Mouse (Mus musculus): ENCODE measurements around the gene Cyp2j8. TPM values are rescaled to one million over a fixed set of nuclear protein-coding genes. Genes with fewer than 3 reads are reported as not detected.
"Not testable (repeated sequence)": the region's sequence is repeated elsewhere in the genome, so short reads cannot be mapped to it uniquely, and the experiment has no call there.

Cyp2j8 gene
- polyA plus RNA-seq, 1 experiment = not detected

- H3K27me3 ChIP-seq (ENCODE audit: control insufficient read depth, insufficient read depth, insufficient read length) = no peaks in the 10 kb centered on the region
- no peak overlapping the region for H3ac ChIP-seq (ENCODE audit: control insufficient read depth, insufficient read length)
- H3K4me3 ChIP-seq = no peak overlapping the region
- no peak overlapping the region for H3K4me2 ChIP-seq (ENCODE audit: low read depth)
- no peaks in the 10 kb centered on the region for H3K79me2 ChIP-seq (ENCODE audit: control insufficient read depth, insufficient read depth)
- TF ChIP-seq MYOD1 (IDR thresholded peaks at IDR 0.05; ENCODE audit: control insufficient read depth in 1 of 3, insufficient read length in 2 of 3, low read depth in 2 of 3) = no peak
- TF ChIP-seq MAX (IDR thresholded peaks at IDR 0.05; ENCODE audit: low read depth) = no peak
- no peak for TF ChIP-seq POLR2A (IDR thresholded peaks at IDR 0.05; ENCODE audit: insufficient read length, low read depth)
- no peak for TF ChIP-seq CEBPB (IDR thresholded peaks at IDR 0.05; ENCODE audit: insufficient read depth, poor library complexity, severe bottlenecking)
- H3K36me3 ChIP-seq (ENCODE audit: control insufficient read depth, insufficient read depth) = no peaks in the 10 kb centered on the region
These were observed 18.6 kb upstream of the Cyp2j8 start for GRCm38 (mm10) chr4:96525772-96526171.

GRCm38 (mm10) chr4:96522256-96522655 is 15.1 kb upstream of the Cyp2j8 start:
- Histone ChIP-seq H3K36me3 (ENCODE audit: control insufficient read depth, insufficient read depth) (no peaks in the 10 kb centered on the region), H3K4me2 (ENCODE audit: low read depth) (no peak overlapping the region), H3ac (ENCODE audit: control insufficient read depth, insufficient read length) (no peak overlapping the region), H3K27me3 (ENCODE audit: control insufficient read depth, insufficient read depth, insufficient read length) (no peaks in the 10 kb centered on the region), H3K4me3 (no peak overlapping the region), H3K79me2 (ENCODE audit: control insufficient read depth, insufficient read depth) (no peaks in the 10 kb centered on the region)
- TF ChIP-seq MYOD1 (IDR thresholded peaks at IDR 0.05; ENCODE audit: control insufficient read depth in 1 of 3, insufficient read length in 2 of 3, low read depth in 2 of 3) (no peak), POLR2AphosphoS2 (IDR thresholded peaks at IDR 0.05; ENCODE audit: insufficient read length, low read depth) (no peak), CEBPB (IDR thresholded peaks at IDR 0.05; ENCODE audit: insufficient read depth, poor library complexity, severe bottlenecking) (no peak), MYOG (IDR thresholded peaks at IDR 0.05; ENCODE audit: control insufficient read depth in 1 of 3, insufficient read depth in 1 of 3, insufficient read length in 2 of 3, low read depth in 2 of 3) (no peak), TCF12 (IDR thresholded peaks at IDR 0.05; ENCODE audit: insufficient read depth, poor library complexity, severe bottlenecking) (no peak), TCF3 (IDR thresholded peaks at IDR 0.05; ENCODE audit: insufficient read length, low read depth) (no peak), POLR2A (IDR thresholded peaks at IDR 0.05; ENCODE audit: insufficient read length, low read depth) (no peak), USF1 (IDR thresholded peaks at IDR 0.05; ENCODE audit: low read depth) (no peak), SRF (IDR thresholded peaks at IDR 0.05; ENCODE audit: control insufficient read depth, insufficient read length, low read depth) (no peak), E2F4 (IDR thresholded peaks at IDR 0.05; ENCODE audit: insufficient read depth) (no peak), MAX (IDR thresholded peaks at IDR 0.05; ENCODE audit: low read depth) (no peak), REST (IDR thresholded peaks at IDR 0.05; ENCODE audit: insufficient read depth, insufficient read length) (no peak)

- Histone ChIP-seq H3K36me3 (ENCODE audit: control insufficient read depth, insufficient read depth) (no peaks in the 10 kb centered on the region), H3K79me2 (ENCODE audit: control insufficient read depth, insufficient read depth) (no peaks in the 10 kb centered on the region), H3K4me3 (no peak overlapping the region), H3K27me3 (ENCODE audit: control insufficient read depth, insufficient read depth, insufficient read length) (no peaks in the 10 kb centered on the region), H3ac (ENCODE audit: control insufficient read depth, insufficient read length) (no peak overlapping the region), H3K4me2 (ENCODE audit: low read depth) (no peak overlapping the region)
- TF ChIP-seq MAX (IDR thresholded peaks at IDR 0.05; ENCODE audit: low read depth) = no peak
- TF ChIP-seq MYOG (IDR thresholded peaks at IDR 0.05; ENCODE audit: control insufficient read depth in 1 of 3, insufficient read depth in 1 of 3, insufficient read length in 2 of 3, low read depth in 2 of 3) = no peak
- TF ChIP-seq REST (IDR thresholded peaks at IDR 0.05; ENCODE audit: insufficient read depth, insufficient read length) = no peak
- no peak for TF ChIP-seq TCF3 (IDR thresholded peaks at IDR 0.05; ENCODE audit: insufficient read length, low read depth)
- TF ChIP-seq MYOD1 (IDR thresholded peaks at IDR 0.05; ENCODE audit: control insufficient read depth in 1 of 3, insufficient read length in 2 of 3, low read depth in 2 of 3) = no peak
- TF ChIP-seq E2F4 (IDR thresholded peaks at IDR 0.05; ENCODE audit: insufficient read depth) = no peak
- TF ChIP-seq USF1 (IDR thresholded peaks at IDR 0.05; ENCODE audit: low read depth) = no peak
These were observed 2.9 kb upstream of the Cyp2j8 start for GRCm38 (mm10) chr4:96510083-96510482.

DNA sequence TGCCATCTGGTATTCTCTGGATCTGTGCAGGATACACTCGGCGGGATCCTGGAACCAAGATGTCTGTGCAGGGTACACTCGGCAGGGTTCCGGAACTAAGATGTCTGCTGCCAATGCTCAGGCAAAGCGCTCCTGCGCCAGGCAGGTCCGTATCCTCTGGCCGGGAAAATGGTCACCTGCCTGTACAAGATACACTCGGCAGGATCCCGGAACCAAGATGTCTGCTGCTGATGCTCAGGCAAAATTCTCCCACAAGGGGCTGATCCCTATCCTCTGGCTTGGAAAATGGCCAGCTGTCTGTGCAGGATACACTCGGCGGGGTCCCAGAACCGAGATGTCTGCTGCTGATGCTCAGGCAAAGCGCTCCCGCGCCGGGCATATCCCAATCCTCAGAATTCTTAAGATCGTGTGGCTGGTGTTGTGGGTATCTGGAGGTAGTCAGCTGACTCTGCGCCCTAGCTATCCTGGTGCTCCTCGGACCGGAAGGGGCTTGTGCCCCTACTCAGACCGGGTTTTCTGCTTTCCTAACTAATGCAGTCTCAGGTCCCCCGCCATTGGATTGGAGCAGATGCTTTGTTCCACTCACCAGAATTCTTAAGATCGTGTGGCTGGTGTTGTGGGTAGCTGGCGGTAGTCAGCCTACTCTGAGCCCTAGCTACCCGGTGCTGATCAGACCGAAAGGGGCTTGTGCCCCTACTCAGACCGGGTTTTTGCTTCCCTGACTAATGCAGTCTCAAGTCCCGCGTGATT is 43.7 kb downstream of the Cyp2j8 start:
- not testable (repeated sequence) for H3K27me3 ChIP-seq (ENCODE audit: control insufficient read depth, insufficient read depth, insufficient read length); H3K4me3 ChIP-seq; H3K4me2 ChIP-seq (ENCODE audit: low read depth); H3K79me2 ChIP-seq (ENCODE audit: control insufficient read depth, insufficient read depth); H3ac ChIP-seq (ENCODE audit: control insufficient read depth, insufficient read length); H3K36me3 ChIP-seq (ENCODE audit: control insufficient read depth, insufficient read depth)

Other genes with a start within 250 kb of the Cyp2j8 start
- gene Cyp2j11, start 158.7 kb downstream of the Cyp2j8 start, polyA plus RNA-seq (2012; fragmentation: generic; extraction: Trizol) = not detected
- 1.2 TPM for gene Cyp2j6, start 46.3 kb upstream of the Cyp2j8 start, polyA plus RNA-seq (2012; fragmentation: generic; extraction: Trizol)
- 0.05 TPM for gene Cyp2j9, start 84.2 kb upstream of the Cyp2j8 start, polyA plus RNA-seq (2012; fragmentation: generic; extraction: Trizol)
- gene Cyp2j5, start 156.8 kb upstream of the Cyp2j8 start, polyA plus RNA-seq (2012; fragmentation: generic; extraction: Trizol) = not detected